Mouse (Mus musculus) heart, adult 18-20 months (tissue): ENCODE data around the gene Gramd1a. TPM values are rescaled to one million over a fixed set of nuclear protein-coding genes. Genes with fewer than 3 reads are reported as not detected.

ENCODE experiments used
- DNase-seq, 2 experiments: peaks; one replicate each; pipeline ENCODE4 v3.0.0; 2021 to 2022; ENCODE audit warnings: mixed read lengths in 1 of 2
- total RNA-seq, 2 experiments: library from RNA; stranded (reverse); gene quantifications; 2 replicates each; pipeline ENCODE4 v1.2.3; 2021

Gene Gramd1a
- total RNA-seq, 2 experiments from 2014 or later, result 26.6 to 34.5 TPM

- DNase-seq, result no peak
Measured at GRCm38 (mm10) chr7:31123697-31124096, 32.0 kb downstream of the Gramd1a start.

- DNase-seq, result no peak
Measured at GRCm38 (mm10) chr7:31122641-31123631, 32.8 kb downstream of the Gramd1a start.

GRCm38 (mm10) chr7:31119556-31119955, 36.1 kb downstream of the Gramd1a start:
- DNase-seq, result no peak

GRCm38 (mm10) chr7:31118486-31118885, 37.2 kb downstream of the Gramd1a start:
- DNase-seq, result peak; percentile 52 to 60

- no peak for DNase-seq
Measured at GRCm38 (mm10) chr7:31117465-31117864, 38.2 kb downstream of the Gramd1a start.

GRCm38 (mm10) chr7:31116721-31117145, 39.0 kb downstream of the Gramd1a start:
- DNase-seq, result no peak

- peak; percentile 84 to 91 for DNase-seq
Measured at GRCm38 (mm10) chr7:31115587-31116043, 40.1 kb downstream of the Gramd1a start.

- DNase-seq, result no peak
Measured at GRCm38 (mm10) chr7:31115182-31115581, 40.5 kb downstream of the Gramd1a start, which contains the start of gene Hpn. Gene Hpn, minus strand, starts transcription at chr7:31115290.

- no peak for DNase-seq
Measured at GRCm38 (mm10) chr7:31114646-31115045, 41.0 kb downstream of the Gramd1a start.

- DNase-seq, result no peak
Measured at GRCm38 (mm10) chr7:31113800-31114199, 41.9 kb downstream of the Gramd1a start.

GRCm38 (mm10) chr7:31112036-31112435, 43.7 kb downstream of the Gramd1a start:
- no peak for DNase-seq

GRCm38 (mm10) chr7:31110861-31111385, 44.8 kb downstream of the Gramd1a start:
- no peak for DNase-seq

GRCm38 (mm10) chr7:31109796-31110195, 45.9 kb downstream of the Gramd1a start:
- no peak for DNase-seq

- DNase-seq, result no peak
Measured at GRCm38 (mm10) chr7:31109091-31109490, 46.6 kb downstream of the Gramd1a start.

- no peak for DNase-seq
Measured at GRCm38 (mm10) chr7:31107781-31108180, 47.9 kb downstream of the Gramd1a start.

- no peak for DNase-seq
Measured at GRCm38 (mm10) chr7:31106166-31106565, 49.5 kb downstream of the Gramd1a start.

- peak; percentile 59 to 88 for DNase-seq
Measured at GRCm38 (mm10) chr7:31105061-31105768, 50.5 kb downstream of the Gramd1a start.

GRCm38 (mm10) chr7:31100786-31101185, 54.9 kb downstream of the Gramd1a start:
- no peak for DNase-seq

- DNase-seq, result no peak
Measured at GRCm38 (mm10) chr7:31099612-31099982, 56.1 kb downstream of the Gramd1a start.

GRCm38 (mm10) chr7:31098697-31099611, 56.7 kb downstream of the Gramd1a start:
- DNase-seq, result no peak

GRCm38 (mm10) chr7:31097583-31098248, 58.0 kb downstream of the Gramd1a start:
- DNase-seq, result peak; percentile 94 to 96
